Mouse (Mus musculus) liver, postnatal 0 days (tissue): ENCODE data around the gene Mfsd8.

Experiments used
- CTCF ChIP-seq: sonication (generic); IDR thresholded peaks from 2 replicates; pipeline ENCODE4 v1.5.1; 2016; ENCODE audit warnings: antibody characterized with exemption, low read depth
- EP300 ChIP-seq: IDR thresholded peaks from 2 replicates; pipeline ENCODE4 v1.6.1; 2016; ENCODE audit warnings: antibody characterized with exemption, low read depth, mild to moderate bottlenecking

GRCm38 (mm10) chr3:40893816-40894258 lies 47.2 kb upstream of the Mfsd8 start:
- TF ChIP-seq CTCF (peak; percentile 79), EP300 (peak; percentile 32; the same call in 1 of the 2 replicates)
